Mouse (Mus musculus): ENCODE measurements around the gene Mettl16.
A peak's percentile ranks its signal among the peaks of the same experiment; 100 is the strongest.

Mettl16 gene

GRCm38 (mm10) chr11:74850998-74851661 is 80.5 kb downstream of the Mettl16 start:
- no peak for DNase-seq

GRCm38 (mm10) chr11:74857756-74858155 is 87.1 kb downstream of the Mettl16 start:
- no peak for DNase-seq

GRCm38 (mm10) chr11:74862129-74862528 is 91.5 kb downstream of the Mettl16 start:
- no peak for DNase-seq

- peak; percentile 49 to 55 for DNase-seq
These were observed 92.8 kb downstream of the Mettl16 start for GRCm38 (mm10) chr11:74863471-74863870.

- no peak for DNase-seq
These were observed 93.8 kb downstream of the Mettl16 start for GRCm38 (mm10) chr11:74864421-74864820.

- DNase-seq, result no peak
These were observed 94.6 kb downstream of the Mettl16 start for GRCm38 (mm10) chr11:74865252-74865651.

GRCm38 (mm10) chr11:74866640-74867039 is 96.0 kb downstream of the Mettl16 start:
- peak; percentile 87 to 89 for DNase-seq

- DNase-seq, result peak; percentile 93 to 95
These were observed 96.6 kb downstream of the Mettl16 start for GRCm38 (mm10) chr11:74867181-74867580.

GRCm38 (mm10) chr11:74868046-74868760 is 97.6 kb downstream of the Mettl16 start:
- DNase-seq, result peak; percentile 43 to 49

- no peak for DNase-seq
These were observed 99.0 kb downstream of the Mettl16 start for GRCm38 (mm10) chr11:74869603-74870002.

- no peak for DNase-seq
These were observed 99.9 kb downstream of the Mettl16 start for GRCm38 (mm10) chr11:74870544-74870943.

GRCm38 (mm10) chr11:74870991-74871622 is 100.5 kb downstream of the Mettl16 start:
- no peak for DNase-seq

GRCm38 (mm10) chr11:74874630-74875029 is 104.0 kb downstream of the Mettl16 start:
- peak; percentile 42 to 49 for DNase-seq

GRCm38 (mm10) chr11:74876801-74877200 is 106.2 kb downstream of the Mettl16 start:
- peak; percentile 67 for DNase-seq

Data from cerebellum, postnatal 36 days (tissue).